8 mouse cellular contexts compared by ENCODE assay signal in genomic region chr10:128344568-128345275, GRCm38 (mm10). TPM values are rescaled to one million over a fixed set of nuclear protein-coding genes. Genes with fewer than 3 reads are reported as not detected.
A peak's percentile ranks its signal among the peaks of the same experiment; 100 is the strongest.
DNase-seq lines count a peak whose midpoint lies in the region; ATAC-seq and TF ChIP-seq lines count a peak whose summit lies in the region.

No protein-coding gene starts in this region.

- intact Hi-C loops in left cerebral cortex, postnatal 25 days (cut with DNase I) = no loop called here

- no peaks in the 10 kb centered on the region for H3K9me3 ChIP-seq in hindbrain, postnatal 0 days (ENCODE audit: low read length)
- no peaks in the 10 kb centered on the region for H3K9me3 ChIP-seq in midbrain, embryonic 14.5 days (ENCODE audit: control insufficient read depth, low read length)
- H3K9me3 ChIP-seq in stomach, embryonic 14.5 days (ENCODE audit: control insufficient read depth, low read depth, low read length) = no peaks in the 10 kb centered on the region

- peak; percentile 70 for ATAC-seq in hindbrain, postnatal 0 days
- ATAC-seq in midbrain, embryonic 14.5 days (ENCODE audit: low FRiP score, low TSS enrichment) = no peak
- peak; percentile 81 for ATAC-seq in stomach, embryonic 14.5 days (ENCODE audit: insufficient number of reproducible peaks, insufficient read depth, low FRiP score, low read depth)

- H3K36me3 ChIP-seq in hindbrain, postnatal 0 days (ENCODE audit: insufficient read depth, low read length) = no peaks in the 10 kb centered on the region
- 0 out of 2 replicates have a peak, but pooled peaks cover 8% of the 10 kb centered on the region for H3K36me3 ChIP-seq in midbrain, embryonic 14.5 days (ENCODE audit: control insufficient read depth, insufficient read depth, low read length)
- H3K36me3 ChIP-seq in stomach, embryonic 14.5 days (ENCODE audit: control insufficient read depth, insufficient read depth, low read length) = peaks cover 3% of the 10 kb centered on the region; the same call in 1 of the 2 replicates

- WGBS in hindbrain, postnatal 0 days = 42% methylated on average over 7 of the region's 7 CpGs
- 62% methylated on average over 7 of the region's 7 CpGs for WGBS in midbrain, embryonic 14.5 days
- 20% methylated on average over 7 of the region's 7 CpGs for WGBS in stomach, embryonic 14.5 days

- peaks cover 7% of the 10 kb centered on the region; the same call in 1 of the 2 replicates for H3K4me1 ChIP-seq in hindbrain, postnatal 0 days (ENCODE audit: insufficient read depth, low read length)
- H3K4me1 ChIP-seq in midbrain, embryonic 14.5 days (ENCODE audit: control insufficient read depth, insufficient read depth, low read length) = no peaks in the 10 kb centered on the region
- H3K4me1 ChIP-seq in stomach, embryonic 14.5 days (ENCODE audit: control insufficient read depth, insufficient read depth, low read length) = peaks cover 10% of the 10 kb centered on the region

- no peak overlapping the region for H3K9ac ChIP-seq in hindbrain, postnatal 0 days (replicated peaks; ENCODE audit: low read length)
- H3K9ac ChIP-seq in midbrain, embryonic 14.5 days (replicated peaks; ENCODE audit: low read length) = no peak overlapping the region
- no peak overlapping the region for H3K9ac ChIP-seq in stomach, embryonic 14.5 days (replicated peaks; ENCODE audit: low read depth, low read length)

- peak; percentile 59 to 66 for DNase-seq in left cerebral cortex, adult 18-20 months (ENCODE audit: low spot score in 2 of 2)
- DNase-seq in left cerebral cortex, adult 11 months (ENCODE audit: low spot score) = no peak
- DNase-seq in adrenal gland, postnatal 25 days = peak; percentile 73
- peak; percentile 49 to 84 for DNase-seq in frontal cortex, adult 2 months (ENCODE audit: extremely low spot score in 1 of 2, low spot score in 1 of 2)
- peak; percentile 81 for DNase-seq in hindbrain, postnatal 0 days (ENCODE audit: low spot score)
- DNase-seq in left cerebral cortex, postnatal 25 days (ENCODE audit: low spot score in 2 of 2) = peak; percentile 56 to 89
- peak; percentile 62 for DNase-seq in midbrain, embryonic 14.5 days

- H3K27ac ChIP-seq in hindbrain, postnatal 0 days = peak overlapping the region; percentile 60
- H3K27ac ChIP-seq in midbrain, embryonic 14.5 days (replicated peaks; ENCODE audit: low read depth, low read length) = no peak overlapping the region
- peak overlapping the region; percentile 75 for H3K27ac ChIP-seq in stomach, embryonic 14.5 days (ENCODE audit: low read length)

- TF ChIP-seq CTCF in hindbrain, postnatal 0 days (IDR thresholded peaks at IDR 0.05; ENCODE audit: low read depth) = no peak

- peak overlapping the region; percentile 24 for H3K4me2 ChIP-seq in hindbrain, postnatal 0 days (ENCODE audit: low read depth, low read length)
- no peak overlapping the region for H3K4me2 ChIP-seq in midbrain, embryonic 14.5 days (ENCODE audit: low read length)
- H3K4me2 ChIP-seq in stomach, embryonic 14.5 days (replicated peaks; ENCODE audit: low read depth, low read length) = peak overlapping the region; percentile 18; the same call in 1 of the 2 replicates

- H3K4me3 ChIP-seq in hindbrain, postnatal 0 days (ENCODE audit: low read length) = peak overlapping the region; percentile 1; the same call in 1 of the 2 replicates
- H3K4me3 ChIP-seq in midbrain, embryonic 14.5 days (replicated peaks; ENCODE audit: low read depth, low read length) = no peak overlapping the region
- H3K4me3 ChIP-seq in stomach, embryonic 14.5 days (ENCODE audit: low read depth, low read length) = no peak overlapping the region

- no peaks in the 10 kb centered on the region for H3K27me3 ChIP-seq in hindbrain, postnatal 0 days (ENCODE audit: insufficient read depth, low read length)
- no peaks in the 10 kb centered on the region for H3K27me3 ChIP-seq in midbrain, embryonic 14.5 days (ENCODE audit: control insufficient read depth, insufficient read depth, low read length)
- no peaks in the 10 kb centered on the region for H3K27me3 ChIP-seq in stomach, embryonic 14.5 days (ENCODE audit: control insufficient read depth, insufficient read depth, low read length)

RNA-seq across cellular contexts. Expression of gene Cs, which starts 7.2 kb away (rescaled TPM):
- 100 to 1,000 TPM; 222 to 232 TPM for total RNA-seq in left cerebral cortex, adult 18-20 months (2021)
- total RNA-seq in adrenal gland, postnatal 25 days (2021) = 287 and 317 TPM in 2 replicates
- 233 and 236 TPM in 2 replicates for polyA plus RNA-seq in frontal cortex, adult 2 months (2012; rRNA removed)
- 274 and 311 TPM in 2 replicates for total RNA-seq in hindbrain, postnatal 0 days (2014; rRNA removed)
- polyA plus RNA-seq in hindbrain, postnatal 0 days (2015; fragmentation: Nextera tagmentation; extraction: Ambion mirVana) = 262 and 285 TPM in 2 replicates
- 100 to 1,000 TPM; 227 to 229 TPM for total RNA-seq in left cerebral cortex, postnatal 25 days (2021)
- polyA plus RNA-seq in midbrain, embryonic 14.5 days (2014; fragmentation: Nextera tagmentation; extraction: Ambion mirVana) = 221 and 247 TPM in 2 replicates
- polyA plus RNA-seq in stomach, embryonic 14.5 days (2014; fragmentation: Nextera tagmentation; extraction: Ambion mirVana) = 211 and 214 TPM in 2 replicates

RNA-seq across cellular contexts. Expression of gene Cnpy2, which starts 22.5 kb away (rescaled TPM):
- total RNA-seq in left cerebral cortex, adult 18-20 months (2021) = 10 to 100 TPM; 65.8 to 68.7 TPM
- 164 and 206 TPM in 2 replicates for total RNA-seq in adrenal gland, postnatal 25 days (2021)
- 64.4 and 65.1 TPM in 2 replicates for polyA plus RNA-seq in frontal cortex, adult 2 months (2012; rRNA removed)
- total RNA-seq in hindbrain, postnatal 0 days (2014; rRNA removed) = 42.9 and 73.3 TPM in 2 replicates
- polyA plus RNA-seq in hindbrain, postnatal 0 days (2015; fragmentation: Nextera tagmentation; extraction: Ambion mirVana) = 186 and 189 TPM in 2 replicates
- 10 to 100 TPM; 64.7 to 70.5 TPM for total RNA-seq in left cerebral cortex, postnatal 25 days (2021)
- polyA plus RNA-seq in midbrain, embryonic 14.5 days (2014; fragmentation: Nextera tagmentation; extraction: Ambion mirVana) = 193 and 194 TPM in 2 replicates
- polyA plus RNA-seq in stomach, embryonic 14.5 days (2014; fragmentation: Nextera tagmentation; extraction: Ambion mirVana) = 328 and 342 TPM in 2 replicates

RNA-seq across cellular contexts. Expression of gene Coq10a, which starts 24.1 kb away (rescaled TPM):
- 10 to 100 TPM; 58.5 to 60.4 TPM for total RNA-seq in left cerebral cortex, adult 18-20 months (2021)
- 74.4 and 80.2 TPM in 2 replicates for total RNA-seq in adrenal gland, postnatal 25 days (2021)
- polyA plus RNA-seq in frontal cortex, adult 2 months (2012; rRNA removed) = 89.1 and 94.8 TPM in 2 replicates
- total RNA-seq in hindbrain, postnatal 0 days (2014; rRNA removed) = 26.9 and 42.1 TPM in 2 replicates
- polyA plus RNA-seq in hindbrain, postnatal 0 days (2015; fragmentation: Nextera tagmentation; extraction: Ambion mirVana) = 50.8 and 52.1 TPM in 2 replicates
- total RNA-seq in left cerebral cortex, postnatal 25 days (2021) = 10 to 100 TPM; 60.4 to 63.8 TPM
- polyA plus RNA-seq in midbrain, embryonic 14.5 days (2014; fragmentation: Nextera tagmentation; extraction: Ambion mirVana) = 50.5 and 53.0 TPM in 2 replicates
- 12.9 and 13.0 TPM in 2 replicates for polyA plus RNA-seq in stomach, embryonic 14.5 days (2014; fragmentation: Nextera tagmentation; extraction: Ambion mirVana)

RNA-seq across cellular contexts. Expression of gene Ankrd52, which starts 32.2 kb away (rescaled TPM):
- total RNA-seq in left cerebral cortex, adult 18-20 months (2021) = 10 to 100 TPM; 51.0 to 52.2 TPM
- total RNA-seq in adrenal gland, postnatal 25 days (2021) = 72.3 and 75.1 TPM in 2 replicates
- 31.9 and 32.6 TPM in 2 replicates for polyA plus RNA-seq in frontal cortex, adult 2 months (2012; rRNA removed)
- 38.8 and 39.5 TPM in 2 replicates for total RNA-seq in hindbrain, postnatal 0 days (2014; rRNA removed)
- polyA plus RNA-seq in hindbrain, postnatal 0 days (2015; fragmentation: Nextera tagmentation; extraction: Ambion mirVana) = 9.1 and 10.6 TPM in 2 replicates
- total RNA-seq in left cerebral cortex, postnatal 25 days (2021) = 10 to 100 TPM; 65.1 to 68.9 TPM
- 13.3 and 14.1 TPM in 2 replicates for polyA plus RNA-seq in midbrain, embryonic 14.5 days (2014; fragmentation: Nextera tagmentation; extraction: Ambion mirVana)
- 16.7 and 17.8 TPM in 2 replicates for polyA plus RNA-seq in stomach, embryonic 14.5 days (2014; fragmentation: Nextera tagmentation; extraction: Ambion mirVana)

RNA-seq across cellular contexts. Expression of gene Pan2, which starts 41.6 kb away (rescaled TPM):
- total RNA-seq in left cerebral cortex, adult 18-20 months (2021) = 10 to 100 TPM; 12.7 to 15.2 TPM
- 28.9 and 32.7 TPM in 2 replicates for total RNA-seq in adrenal gland, postnatal 25 days (2021)
- polyA plus RNA-seq in frontal cortex, adult 2 months (2012; rRNA removed) = 25.0 and 26.8 TPM in 2 replicates
- 21.2 and 25.2 TPM in 2 replicates for total RNA-seq in hindbrain, postnatal 0 days (2014; rRNA removed)
- polyA plus RNA-seq in hindbrain, postnatal 0 days (2015; fragmentation: Nextera tagmentation; extraction: Ambion mirVana) = 14.3 and 16.4 TPM in 2 replicates
- 10 to 100 TPM; 14.3 to 15.4 TPM for total RNA-seq in left cerebral cortex, postnatal 25 days (2021)
- 18.5 and 23.0 TPM in 2 replicates for polyA plus RNA-seq in midbrain, embryonic 14.5 days (2014; fragmentation: Nextera tagmentation; extraction: Ambion mirVana)
- polyA plus RNA-seq in stomach, embryonic 14.5 days (2014; fragmentation: Nextera tagmentation; extraction: Ambion mirVana) = 32.9 and 34.8 TPM in 2 replicates
